ENCODE assay signal across 8 mouse cellular contexts in the genomic region with DNA sequence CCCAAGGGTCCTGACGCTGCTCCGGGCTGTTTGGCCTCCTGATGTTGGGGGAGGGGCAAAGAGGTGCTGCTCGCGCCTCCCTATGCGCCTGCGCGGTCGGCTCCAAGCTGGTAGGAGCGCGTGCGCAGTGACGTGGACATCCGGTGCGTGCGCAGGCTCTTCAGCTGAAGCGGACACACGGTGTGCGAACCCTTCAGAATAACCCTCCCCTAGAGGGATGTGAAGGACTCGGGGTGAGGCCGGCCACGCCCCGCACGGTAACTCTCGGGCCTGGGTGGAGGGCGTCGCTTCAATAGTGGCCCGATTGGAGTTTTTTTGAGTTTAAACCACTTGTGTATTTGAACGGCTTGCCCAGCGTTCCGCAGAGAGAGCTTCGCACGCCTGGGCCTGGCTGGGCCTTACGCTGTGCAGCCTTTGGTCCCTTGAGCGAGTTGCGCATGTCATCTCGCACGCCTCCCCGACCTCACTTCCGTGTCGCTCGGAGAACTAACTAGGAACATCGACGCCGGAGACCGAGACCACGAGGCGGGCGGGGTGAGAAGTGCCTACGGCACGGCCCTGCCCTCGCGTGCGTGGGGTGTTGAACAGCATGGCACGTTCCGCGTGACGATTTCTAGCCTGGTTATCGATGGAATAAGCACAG. TPM values are rescaled to one million over a fixed set of nuclear protein-coding genes. Genes with fewer than 3 reads are reported as not detected.
A peak's percentile ranks its signal among the peaks of the same experiment; 100 is the strongest.
DNase-seq lines count a peak whose midpoint lies in the region; ATAC-seq lines count a peak whose summit lies in the region.

A gene (plus strand): TSS at position 139 of the 643 bp plus-strand sequence.

- WGBS in hindbrain, embryonic 11.5 days = under 1% methylated on average over 58 of the region's 58 CpGs

- peak within 1 kb of the TSS; percentile 54 for H3K4me3 ChIP-seq in hindbrain, embryonic 11.5 days (ENCODE audit: low read depth, low read length)

- H3K27me3 ChIP-seq in hindbrain, embryonic 11.5 days (ENCODE audit: control insufficient read depth, insufficient read depth, low read length) = no peaks in the 10 kb centered on the region

- H3K9me3 ChIP-seq in hindbrain, embryonic 11.5 days (ENCODE audit: control insufficient read depth, low read length) = no peaks in the 10 kb centered on the region

- peak within 1 kb of the TSS; percentile 85 for H3K4me2 ChIP-seq in hindbrain, embryonic 11.5 days (replicated peaks; ENCODE audit: low read depth, low read length)

- peak within 1 kb of the TSS; percentile 51 for H3K9ac ChIP-seq in hindbrain, embryonic 11.5 days (ENCODE audit: low read depth, low read length)

- peaks cover 3% of the 10 kb centered on the region for H3K4me1 ChIP-seq in hindbrain, embryonic 11.5 days (replicated peaks; ENCODE audit: control insufficient read depth, insufficient read depth, low read length)

- peak within 1 kb of the TSS; percentile 79 for H3K27ac ChIP-seq in hindbrain, embryonic 11.5 days (ENCODE audit: low read depth, low read length)

- peak; percentile 97 for ATAC-seq in hindbrain, embryonic 11.5 days (ENCODE audit: low FRiP score)

- DNase-seq in Muller cell, postnatal 12 days (ENCODE audit: inconsistent ontology term) = peak; percentile 97
- DNase-seq in cerebellum, adult 9-11 months = peak; percentile 89
- peak; percentile 83 to 94 for DNase-seq in frontal cortex, adult 2 months (ENCODE audit: extremely low spot score in 1 of 2, low spot score in 1 of 2)
- peak; percentile 100 for DNase-seq in hindbrain, embryonic 11.5 days (ENCODE audit: low spot score)
- DNase-seq in layer of hippocampus, postnatal 10 days (ENCODE audit: low spot score in 2 of 2) = peak; percentile 96
- DNase-seq in lung, postnatal 10 days = peak; percentile 98
- DNase-seq in ovary, postnatal 36 days (ENCODE audit: low spot score) = peak; percentile 95
- DNase-seq in thymus, postnatal 25 days = peak; percentile 97

- H3K36me3 ChIP-seq in hindbrain, embryonic 11.5 days (ENCODE audit: control insufficient read depth, insufficient read depth, low read length) = no peaks in the 10 kb centered on the region

RNA-seq across cellular contexts. Expression of the gene that starts here (rescaled TPM):
- 16.9 and 17.3 TPM in 2 replicates for polyA plus RNA-seq in frontal cortex, adult 2 months (2012; rRNA removed)
- 31.4 and 43.8 TPM in 2 replicates for polyA plus RNA-seq in hindbrain, embryonic 11.5 days (2014; fragmentation: Nextera tagmentation; extraction: Ambion mirVana)
- total RNA-seq in layer of hippocampus, postnatal 10 days (2021) = 10 to 100 TPM; 64.3 to 66.3 TPM

Comparison
In these comparisons a context has a peak if more than half of its experiments do, and no peak if none do; other contexts are left out.
1. Peak in every context shown above with its lines: DNase-seq, ATAC-seq, H3K4me3 ChIP-seq and H3K27ac ChIP-seq.